Comparison of ENCODE assay signal across 28 mouse cellular contexts in genomic region chr11:44863910-44864309, GRCm38 (mm10).
DNase-seq lines count a peak whose midpoint lies in the region; ATAC-seq and TF ChIP-seq lines count a peak whose summit lies in the region.
"Had no signal": no experiment of that assay in that cellular context is flagged by ENCODE, and none has a peak within 500 bp of the region (broad histone marks: within the 10 kb centered on the region; RNA-seq: fewer than 3 reads in every experiment).

No protein-coding gene starts in this region.

- H3K4me3 ChIP-seq in forebrain, embryonic 14.5 days (ENCODE audit: low read depth, low read length): no peak overlapping the region
- no peak overlapping the region for H3K4me3 ChIP-seq in forebrain, embryonic 11.5 days (ENCODE audit: low read depth, low read length)
- H3K4me3 ChIP-seq: embryonic facial prominence, embryonic 12.5 days; embryonic facial prominence, embryonic 15.5 days; forebrain, embryonic 12.5 days; gastrocnemius, adult 2 months; heart, embryonic 12.5 days; heart, embryonic 15.5 days; hindbrain, embryonic 10.5 days; hindbrain, embryonic 13.5 days had no signal

- no peaks in the 10 kb centered on the region for H3K27me3 ChIP-seq in forebrain, embryonic 14.5 days (replicated peaks; ENCODE audit: control insufficient read depth, insufficient read depth, low read length)
- H3K27me3 ChIP-seq in forebrain, embryonic 11.5 days (ENCODE audit: control insufficient read depth, insufficient read depth, low read length): no peaks in the 10 kb centered on the region
- H3K27me3 ChIP-seq: embryonic facial prominence, embryonic 12.5 days; embryonic facial prominence, embryonic 15.5 days; forebrain, embryonic 12.5 days; heart, embryonic 12.5 days; heart, embryonic 15.5 days; hindbrain, embryonic 13.5 days had no signal

- no peak overlapping the region for H3K4me2 ChIP-seq in forebrain, embryonic 14.5 days (ENCODE audit: low read length)
- H3K4me2 ChIP-seq in forebrain, embryonic 11.5 days (ENCODE audit: low read depth, low read length, severe bottlenecking): no peak overlapping the region
- H3K4me2 ChIP-seq: embryonic facial prominence, embryonic 12.5 days; embryonic facial prominence, embryonic 15.5 days; forebrain, embryonic 12.5 days; heart, embryonic 12.5 days; heart, embryonic 15.5 days; hindbrain, embryonic 13.5 days had no signal

- no peak for TF ChIP-seq POLR2A in brain, embryonic 14.5 days (IDR thresholded peaks at IDR 0.05; ENCODE audit: borderline replicate concordance, extremely low read depth, insufficient read depth, insufficient read length, poor library complexity, severe bottlenecking)

- no peak overlapping the region for H3K27ac ChIP-seq in forebrain, embryonic 14.5 days (ENCODE audit: low read depth, low read length)
- H3K27ac ChIP-seq in forebrain, embryonic 11.5 days (ENCODE audit: low read depth, low read length): no peak overlapping the region
- H3K27ac ChIP-seq: embryonic facial prominence, embryonic 12.5 days; embryonic facial prominence, embryonic 15.5 days; forebrain, embryonic 12.5 days; heart, embryonic 15.5 days; hindbrain, embryonic 10.5 days; hindbrain, embryonic 13.5 days had no signal

- DNase-seq in forebrain, embryonic 14.5 days (ENCODE audit: low spot score): peak; percentile 9
- no peak for DNase-seq in forebrain, embryonic 11.5 days (ENCODE audit: low spot score)
- DNase-seq in R1 (ENCODE audit: low read depth, low spot score): peak; percentile 96
- DNase-seq in brain, embryonic 14.5 days (ENCODE audit: low read depth): peak; percentile 29
- DNase-seq in gastrocnemius, adult 18-20 months (ENCODE audit: low spot score): no peak
- DNase-seq in heart, adult 9 months (ENCODE audit: low spot score in 2 of 2): no peak
- no peak for DNase-seq in adrenal gland, postnatal 4 days (ENCODE audit: low spot score in 2 of 2)
- DNase-seq: adrenal gland, adult 8-10 months; adrenal gland, postnatal 25 days; cerebellum, adult 11-12 months; cerebellum, adult 8-10 months; gastrocnemius, adult 2 months; gastrocnemius, postnatal 14 days; heart, postnatal 10 days; heart, postnatal 36 days; kidney, adult 18-20 months; kidney, adult 9 months had no signal

- WGBS in forebrain, embryonic 14.5 days: 57% methylated on average over 8 of the region's 8 CpGs
- 70% methylated on average over 8 of the region's 8 CpGs for WGBS in forebrain, embryonic 11.5 days

- H3K9me3 ChIP-seq in forebrain, embryonic 14.5 days (replicated peaks; ENCODE audit: control insufficient read depth, low read length): no peaks in the 10 kb centered on the region
- H3K9me3 ChIP-seq in forebrain, embryonic 11.5 days (ENCODE audit: control insufficient read depth, low read length): no peaks in the 10 kb centered on the region
- H3K9me3 ChIP-seq: embryonic facial prominence, embryonic 12.5 days; embryonic facial prominence, embryonic 15.5 days; forebrain, embryonic 12.5 days; heart, embryonic 12.5 days; heart, embryonic 15.5 days; hindbrain, embryonic 10.5 days; hindbrain, embryonic 13.5 days had no signal

- H3K9ac ChIP-seq in forebrain, embryonic 14.5 days (ENCODE audit: low read length): no peak overlapping the region
- H3K9ac ChIP-seq in forebrain, embryonic 11.5 days (ENCODE audit: low read length): no peak overlapping the region
- H3K9ac ChIP-seq: embryonic facial prominence, embryonic 12.5 days; embryonic facial prominence, embryonic 15.5 days; forebrain, embryonic 12.5 days; heart, embryonic 12.5 days; heart, embryonic 15.5 days; hindbrain, embryonic 13.5 days had no signal

- no peak for TF ChIP-seq CTCF in brain, embryonic 14.5 days (IDR thresholded peaks at IDR 0.05; ENCODE audit: borderline replicate concordance, extremely low read depth, insufficient read depth, insufficient read length)

- H3K4me1 ChIP-seq in forebrain, embryonic 14.5 days (ENCODE audit: control insufficient read depth, insufficient read depth, low read length): peaks cover 6% of the 10 kb centered on the region
- H3K4me1 ChIP-seq in forebrain, embryonic 11.5 days (replicated peaks; ENCODE audit: control insufficient read depth, insufficient read depth, low read length): no peaks in the 10 kb centered on the region

- ATAC-seq in forebrain, embryonic 14.5 days: no peak
- ATAC-seq in forebrain, embryonic 11.5 days (replicated peaks; ENCODE audit: low FRiP score): no peak
- ATAC-seq: forebrain, embryonic 16.5 days; hindbrain, embryonic 16.5 days; inflammation-experienced regulatory T-cells, adult 6 months; intestine, embryonic 16.5 days had no signal

- no peaks in the 10 kb centered on the region for H3K36me3 ChIP-seq in forebrain, embryonic 14.5 days (ENCODE audit: control insufficient read depth, insufficient read depth, low read length)
- H3K36me3 ChIP-seq in forebrain, embryonic 11.5 days (ENCODE audit: control insufficient read depth, insufficient read depth, low read length): no peaks in the 10 kb centered on the region
- H3K36me3 ChIP-seq: embryonic facial prominence, embryonic 12.5 days; embryonic facial prominence, embryonic 15.5 days; forebrain, embryonic 12.5 days; heart, embryonic 12.5 days; heart, embryonic 15.5 days; hindbrain, embryonic 10.5 days; hindbrain, embryonic 13.5 days had no signal

Comparison
In these comparisons a context has a peak if more than half of its experiments do, and no peak if none do; other contexts are left out.
1. DNase-seq: peak in forebrain, embryonic 14.5 days (single experiment), R1 (single experiment) and brain, embryonic 14.5 days (single experiment); none in forebrain, embryonic 11.5 days (single experiment), gastrocnemius, adult 18-20 months (single experiment), heart, adult 9 months (0 of 2) and adrenal gland, postnatal 4 days (0 of 2).